Mouse (Mus musculus) leukemia stem cell, adult 10-12 weeks (primary cell): ENCODE measurements around the gene Lgi4. TPM values are rescaled to one million over a fixed set of nuclear protein-coding genes. Genes with fewer than 3 reads are reported as not detected.

Experiments used
- polyA plus RNA-seq: library from polyadenylated mRNA; stranded (reverse); fragments of >175 nt; gene quantifications from 2 replicates; pipeline ENCODE4 v1.2.3, GENCODE M21; 2012; ENCODE audit warnings: low replicate concordance

Gene Lgi4
- 0.14 TPM in 1 of 2 replicates, not detected in the other for polyA plus RNA-seq

GRCm38 (mm10) chr7:31059108-31059507 lies at the start of gene Lgi4:
TSS of gene Lgi4 (plus strand) at chr7:31059342.

GRCm38 (mm10) chr7:31042431-31042910 lies 16.7 kb upstream of the Lgi4 start, which contains the start of gene Fxyd5:
TSS of gene Fxyd5 (minus strand) at chr7:31042481.

GRCm38 (mm10) chr7:31051321-31052021 lies 7.7 kb upstream of the Lgi4 start, which contains the start of gene Fxyd7:
TSS of gene Fxyd7 (minus strand) at chr7:31051467.

GRCm38 (mm10) chr7:31057071-31057470 lies 2.1 kb upstream of the Lgi4 start, which contains the start of gene Fxyd1:
TSS of gene Fxyd1 (minus strand) at chr7:31057199.

GRCm38 (mm10) chr7:31076492-31076891 lies 17.4 kb downstream of the Lgi4 start, which contains the start of gene Fxyd3:
TSS of gene Fxyd3 (minus strand) at chr7:31076704.

GRCm38 (mm10) chr7:31115182-31115581 lies 56.0 kb downstream of the Lgi4 start, which contains the start of gene Hpn:
TSS of gene Hpn (minus strand) at chr7:31115290.

Other genes with a start within 250 kb of the Lgi4 start
- 0.46 and 5.5 TPM in 2 replicates for gene Ffar2, start 235.6 kb upstream of the Lgi4 start, polyA plus RNA-seq
- gene Ffar3, start 203.2 kb upstream of the Lgi4 start, polyA plus RNA-seq = not detected in 2 replicates
- gene Ffar1, start 197.8 kb upstream of the Lgi4 start, polyA plus RNA-seq = 3.9 and 5.1 TPM in 2 replicates
- gene Cd22, start 179.0 kb upstream of the Lgi4 start, polyA plus RNA-seq = 11.3 and 33.3 TPM in 2 replicates
- gene Mag, start 144.5 kb upstream of the Lgi4 start, polyA plus RNA-seq = 0.84 and 1.1 TPM in 2 replicates
- gene Hamp2, start 134.7 kb upstream of the Lgi4 start, polyA plus RNA-seq = not detected in 2 replicates
- not detected in 2 replicates for gene Hamp, start 115.3 kb upstream of the Lgi4 start, polyA plus RNA-seq
- gene Usf2, start 102.5 kb upstream of the Lgi4 start, polyA plus RNA-seq = 142 TPM in 2 replicates
- 0.94 and 1.5 TPM in 2 replicates for gene Lsr, start 85.9 kb upstream of the Lgi4 start, polyA plus RNA-seq
- 0.07 TPM in 1 of 2 replicates, not detected in the other for gene Fam187b, start 85.6 kb upstream of the Lgi4 start, polyA plus RNA-seq
- gene Fxyd5, start 16.9 kb upstream of the Lgi4 start, polyA plus RNA-seq = 153 and 186 TPM in 2 replicates
- gene Fxyd7, start 7.9 kb upstream of the Lgi4 start, polyA plus RNA-seq = not detected in 2 replicates
- gene Fxyd1, start 2.1 kb upstream of the Lgi4 start, polyA plus RNA-seq = 6.3 and 19.0 TPM in 2 replicates
- gene Fxyd3, start 17.4 kb downstream of the Lgi4 start, polyA plus RNA-seq = not detected in 2 replicates
- gene Hpn, start 55.9 kb downstream of the Lgi4 start, polyA plus RNA-seq = 33.5 and 120 TPM in 2 replicates
- 11.9 and 13.5 TPM in 2 replicates for gene Scn1b, start 67.7 kb downstream of the Lgi4 start, polyA plus RNA-seq
- 147 and 221 TPM in 2 replicates for gene Gramd1a, start 96.6 kb downstream of the Lgi4 start, polyA plus RNA-seq
- not detected in 2 replicates for gene Scgb2b2, start 231.2 kb downstream of the Lgi4 start, polyA plus RNA-seq
- not detected in 2 replicates for gene Scgb1b2, start 232.5 kb downstream of the Lgi4 start, polyA plus RNA-seq